Mouse (Mus musculus): Measurements from ENCODE around the gene Ank2.

Ank2 gene

GRCm38 (mm10) chr3:127161998-127162712, 337.0 kb downstream of the Ank2 start:
- peak; percentile 74 for DNase-seq

DNA sequence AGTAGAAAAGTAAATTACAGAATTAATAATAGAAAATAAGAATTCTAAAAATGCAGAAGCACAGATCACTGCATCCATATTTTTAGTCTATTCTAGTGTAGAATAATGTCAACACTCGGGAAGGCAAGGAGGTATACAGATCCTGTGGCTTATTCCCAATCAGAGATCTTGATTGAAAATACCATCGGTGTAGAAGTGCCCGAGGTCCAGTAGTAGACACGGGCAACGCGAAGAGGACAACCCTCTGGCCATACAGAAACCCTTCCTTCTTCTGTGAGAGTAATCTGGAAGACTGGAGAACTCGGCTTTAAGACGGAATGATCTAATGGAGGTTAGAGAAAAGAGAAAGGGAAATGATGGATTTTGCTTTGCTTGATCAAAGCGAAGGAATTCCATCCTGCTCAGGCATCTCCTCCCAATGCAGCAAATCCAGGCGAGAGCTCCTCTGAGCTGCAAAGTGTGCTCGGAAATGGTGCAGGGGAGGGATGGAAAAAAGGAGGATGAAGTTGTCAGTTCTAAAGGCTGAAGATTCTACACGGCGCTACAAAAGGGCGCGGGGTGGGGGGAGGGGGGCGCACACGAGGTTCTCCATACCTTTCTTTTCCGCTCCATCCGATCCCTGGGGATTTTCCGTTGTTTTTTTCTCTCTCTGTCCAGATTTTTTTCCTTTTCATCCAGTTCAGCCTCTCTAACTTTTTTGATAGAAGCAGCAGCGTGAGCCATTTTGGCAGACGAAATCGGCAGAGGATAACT, 337.9 kb downstream of the Ank2 start:
- DNase-seq = no peak

DNA sequence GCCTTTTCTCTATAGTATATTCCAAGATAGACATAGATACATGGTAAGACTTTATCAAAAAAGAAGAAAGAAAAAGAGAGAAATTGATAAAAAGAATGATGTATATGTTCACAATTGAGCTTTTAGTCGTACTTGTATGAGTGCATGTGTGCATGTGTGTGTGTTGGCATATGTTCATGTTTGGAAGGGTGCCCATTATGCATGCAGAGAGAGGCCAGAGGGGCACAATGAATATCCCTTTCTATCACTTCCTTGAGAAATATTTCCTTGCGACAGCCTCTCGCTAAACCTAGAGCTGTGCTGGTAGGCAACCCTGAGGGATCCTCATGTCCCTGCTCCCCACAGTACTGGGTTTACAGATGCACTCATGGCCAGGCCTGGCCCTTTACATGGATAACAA, 341.4 kb downstream of the Ank2 start:
- DNase-seq = no peak

DNA sequence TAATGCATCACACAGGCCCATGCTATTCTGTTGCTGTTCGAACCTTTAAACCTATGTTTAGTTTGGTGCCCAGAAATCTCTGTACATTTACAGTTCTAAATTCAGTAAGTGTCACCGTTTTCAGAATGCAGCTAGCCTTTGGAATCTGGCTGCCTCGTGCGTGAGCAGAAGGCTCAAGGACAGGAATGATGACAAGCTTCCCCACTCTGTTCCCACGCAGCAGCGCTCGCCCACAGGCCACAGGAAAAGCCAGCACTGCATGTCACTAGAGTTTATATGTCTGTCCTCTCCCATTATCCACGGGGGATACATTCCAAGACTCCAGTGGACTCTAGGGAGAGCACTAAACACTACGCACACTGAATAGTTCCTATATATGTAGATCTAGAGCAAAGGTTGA, 343.1 kb downstream of the Ank2 start:
- DNase-seq = no peak

- no peak for DNase-seq
Observed at GRCm38 (mm10) chr3:127153861-127154260, 345.3 kb downstream of the Ank2 start.

- DNase-seq = no peak
Observed at GRCm38 (mm10) chr3:127153443-127153842, 345.7 kb downstream of the Ank2 start.

- no peak for DNase-seq
Observed at GRCm38 (mm10) chr3:127148648-127149047, 350.5 kb downstream of the Ank2 start.

DNA sequence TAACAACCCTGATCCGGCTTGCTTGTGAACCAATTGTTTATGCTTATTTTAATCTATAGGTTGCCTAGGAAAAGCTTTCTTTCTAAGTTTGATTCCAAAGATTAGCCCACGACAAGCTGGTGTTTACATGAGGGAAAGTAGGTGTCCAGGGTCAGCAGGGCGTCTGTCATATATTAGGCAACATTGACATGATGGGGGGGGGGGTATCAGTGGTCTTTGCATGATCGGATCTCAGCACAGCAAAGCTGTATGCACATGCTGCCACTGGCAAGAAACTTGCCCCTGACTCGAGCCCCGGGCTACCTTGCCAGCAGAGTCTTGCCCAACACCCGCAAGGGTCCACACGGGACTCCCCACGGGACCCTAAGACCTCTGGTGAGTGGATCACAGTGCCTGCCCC, 358.6 kb downstream of the Ank2 start:
- DNase-seq = no peak

GRCm38 (mm10) chr3:127139638-127140037, 359.5 kb downstream of the Ank2 start:
- DNase-seq = no peak

GRCm38 (mm10) chr3:127137508-127137907, 361.6 kb downstream of the Ank2 start:
- DNase-seq = no peak

- DNase-seq = no peak
Observed at GRCm38 (mm10) chr3:127134062-127134461, 365.1 kb downstream of the Ank2 start.

- no peak for DNase-seq
Observed at GRCm38 (mm10) chr3:127131048-127131447, 368.1 kb downstream of the Ank2 start.

- DNase-seq = no peak
Observed at GRCm38 (mm10) chr3:127130167-127130770, 368.9 kb downstream of the Ank2 start.

DNA sequence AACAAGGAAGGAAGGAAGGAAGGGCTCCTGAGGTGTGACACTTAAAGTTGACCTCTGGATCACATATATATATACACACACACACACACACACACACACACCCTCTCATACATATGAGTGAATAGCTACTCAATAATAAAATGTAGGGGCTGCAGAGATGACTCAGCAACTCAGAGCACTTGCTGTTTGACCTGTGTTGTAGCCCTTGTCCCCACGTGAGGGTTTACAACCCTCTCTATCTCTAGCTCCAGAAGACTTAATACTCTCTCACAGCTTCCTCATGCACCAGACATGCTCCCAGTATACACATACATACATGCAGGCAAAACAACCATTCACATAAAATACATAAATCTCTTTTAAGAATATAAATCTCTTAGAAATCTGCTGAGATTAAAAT, 369.4 kb downstream of the Ank2 start:
- DNase-seq = no peak

- DNase-seq = no peak
Observed at GRCm38 (mm10) chr3:127127611-127128010, 371.5 kb downstream of the Ank2 start.

- DNase-seq = no peak
Observed at GRCm38 (mm10) chr3:127126220-127126619, 372.9 kb downstream of the Ank2 start.

GRCm38 (mm10) chr3:127124375-127124993, 374.7 kb downstream of the Ank2 start:
- DNase-seq = no peak

- no peak for DNase-seq
Observed at GRCm38 (mm10) chr3:127123376-127123775, 375.8 kb downstream of the Ank2 start.

DNA sequence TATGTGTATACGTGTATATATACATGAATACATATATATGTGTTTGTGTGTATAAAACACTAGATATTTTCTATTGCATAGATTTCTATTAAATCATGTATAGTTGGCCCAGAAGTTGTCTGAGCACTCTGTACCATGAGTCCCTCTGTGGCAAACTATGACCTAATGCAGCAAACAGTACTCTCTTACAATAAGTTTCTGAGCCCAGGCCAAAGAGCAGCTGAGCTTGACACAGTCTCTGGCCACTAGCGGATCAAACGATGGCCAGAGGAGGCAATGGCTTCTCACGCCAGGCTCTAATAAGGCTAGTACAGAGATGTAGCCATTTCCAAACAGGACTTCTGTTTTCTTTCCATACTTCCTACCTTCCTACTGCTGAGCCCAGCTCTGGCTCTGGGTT, 380.4 kb downstream of the Ank2 start:
- no peak for DNase-seq

DNA sequence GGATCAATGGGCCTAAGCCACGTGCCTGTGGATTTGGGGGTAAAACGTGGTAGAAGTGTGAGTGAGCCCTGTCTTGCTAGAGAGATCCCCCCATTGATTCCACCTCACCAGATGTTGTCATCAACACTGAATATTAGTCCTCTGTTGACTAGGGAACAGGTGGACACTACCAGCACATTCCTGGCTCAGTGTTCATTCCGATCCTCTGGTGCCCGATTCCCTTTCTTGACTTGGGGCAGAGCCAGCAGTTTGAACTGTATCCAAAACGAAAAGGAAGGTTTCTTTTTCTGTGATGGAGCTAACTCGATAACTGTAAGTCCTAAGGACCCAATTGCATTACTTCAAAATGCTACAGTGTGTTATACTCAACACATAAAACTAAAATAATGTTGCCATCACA, 382.9 kb downstream of the Ank2 start:
- DNase-seq = no peak

- no peak for DNase-seq
Observed at GRCm38 (mm10) chr3:127113238-127113637, 385.9 kb downstream of the Ank2 start.

- no peak for DNase-seq
Observed at GRCm38 (mm10) chr3:127109413-127109812, 389.7 kb downstream of the Ank2 start.

- no peak for DNase-seq
Observed at GRCm38 (mm10) chr3:127108481-127108880, 390.7 kb downstream of the Ank2 start.

DNA sequence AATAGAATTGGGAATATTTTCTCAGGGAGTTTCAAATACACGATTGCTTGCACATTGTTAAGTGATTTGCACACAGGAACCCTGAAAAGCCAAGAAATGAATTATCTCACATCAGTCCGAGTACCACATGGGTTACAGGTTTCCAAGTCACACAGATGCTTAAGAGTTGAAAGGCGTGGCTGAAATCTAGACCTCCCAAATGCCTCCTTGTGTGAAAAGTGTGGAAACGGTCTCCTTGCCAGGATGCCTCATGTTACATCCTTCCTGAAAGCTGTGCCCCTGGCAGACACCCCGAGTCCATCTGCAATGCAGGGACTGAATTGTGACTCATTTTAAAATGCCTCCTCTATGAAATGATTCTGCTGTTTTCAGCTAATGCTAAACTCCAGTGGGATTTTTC, 391.9 kb downstream of the Ank2 start:
- DNase-seq = peak; percentile 15
